Mouse (Mus musculus) kidney, postnatal 4 days (tissue): ENCODE data around the gene Gsg1l2.
A peak's percentile ranks its signal among the peaks of the same experiment; 100 is the strongest.

Source experiments
- DNase-seq, 2 experiments: peaks; one replicate each; pipeline ENCODE4 v3.0.0; 2021; ENCODE audit warnings: mixed read lengths in 2 of 2

Gsg1l2 gene

DNA sequence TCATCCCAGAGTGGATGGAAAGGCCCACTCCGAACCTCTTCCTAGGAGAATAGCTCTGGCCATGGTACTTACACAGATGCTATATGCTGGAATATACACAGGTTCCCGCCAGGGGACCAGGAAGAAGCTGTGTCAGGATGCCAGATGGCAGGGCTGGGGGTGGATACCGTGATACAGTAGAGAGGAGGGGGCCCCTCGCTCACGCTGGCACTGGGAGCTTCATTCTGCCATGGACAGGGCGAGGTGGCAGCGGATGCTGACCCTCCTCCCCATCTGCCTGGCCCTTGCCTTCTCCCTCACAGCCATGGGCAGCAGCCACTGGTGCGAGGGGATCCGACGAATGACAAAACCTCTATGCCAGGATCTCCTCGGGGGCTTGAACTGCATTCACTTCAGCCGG, at the start of gene Gsg1l2:
Gene Gsg1l2, plus strand, starts transcription at position 230 of the 400 bp plus-strand sequence.
- DNase-seq, result no peak

DNA sequence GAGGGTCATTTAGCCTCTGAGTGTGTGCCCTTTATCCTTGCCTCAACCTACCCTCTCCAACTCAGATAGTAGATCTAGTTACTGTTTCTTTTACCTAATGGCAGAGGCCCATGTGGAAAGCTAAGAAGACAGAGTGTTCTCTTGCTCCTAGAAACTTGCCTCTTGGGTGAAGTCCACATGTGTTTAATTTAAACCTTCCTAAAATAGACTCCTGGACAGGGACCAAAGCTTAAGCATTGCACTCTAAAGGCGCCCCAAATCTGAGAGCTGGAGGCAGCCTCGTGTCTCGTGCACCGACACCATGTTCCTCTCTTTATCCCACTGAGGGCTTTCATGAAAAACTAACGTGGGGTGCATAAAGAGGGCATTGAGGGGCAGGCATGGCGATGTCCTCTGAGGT, 47.3 kb upstream of the Gsg1l2 start:
- no peak for DNase-seq

DNA sequence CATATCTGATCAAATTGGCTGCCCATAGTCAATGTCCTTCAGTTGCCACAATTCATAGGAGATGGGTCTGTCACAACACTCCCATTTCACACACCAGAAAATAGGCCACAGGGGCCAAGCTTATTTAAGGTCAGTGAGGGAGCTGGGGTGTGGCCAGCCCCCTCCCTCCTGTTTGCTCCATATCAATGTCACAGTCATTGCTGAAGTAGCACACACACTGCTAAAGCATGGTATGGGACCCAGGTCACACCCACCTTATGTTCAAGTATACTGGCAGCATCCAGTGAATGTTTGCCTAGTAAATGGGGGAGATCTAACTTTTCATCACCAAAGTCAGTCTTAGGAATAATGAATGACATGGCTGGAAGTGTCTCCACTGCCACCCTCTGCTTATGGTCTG, 45.7 kb upstream of the Gsg1l2 start:
- no peak for DNase-seq

DNA sequence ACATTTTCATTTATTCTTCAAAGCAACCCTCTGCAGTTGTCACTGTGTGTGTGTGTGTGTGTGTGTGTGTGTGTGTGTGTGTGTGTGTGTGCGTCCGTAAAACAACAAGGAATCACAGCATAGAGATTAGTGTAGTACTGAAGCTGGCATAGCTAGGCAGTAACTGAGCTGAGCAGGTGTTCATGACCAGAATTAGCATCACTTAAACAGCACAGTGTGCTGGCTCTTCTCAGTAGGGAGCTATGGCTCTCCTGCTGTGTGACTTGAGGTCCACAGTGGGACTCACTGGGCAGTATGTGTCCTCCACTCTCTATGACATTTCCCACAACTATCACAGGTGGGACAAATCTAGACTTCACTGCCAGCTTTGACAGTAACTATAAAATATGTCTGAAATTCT, 43.4 kb upstream of the Gsg1l2 start:
- no peak for DNase-seq

DNA sequence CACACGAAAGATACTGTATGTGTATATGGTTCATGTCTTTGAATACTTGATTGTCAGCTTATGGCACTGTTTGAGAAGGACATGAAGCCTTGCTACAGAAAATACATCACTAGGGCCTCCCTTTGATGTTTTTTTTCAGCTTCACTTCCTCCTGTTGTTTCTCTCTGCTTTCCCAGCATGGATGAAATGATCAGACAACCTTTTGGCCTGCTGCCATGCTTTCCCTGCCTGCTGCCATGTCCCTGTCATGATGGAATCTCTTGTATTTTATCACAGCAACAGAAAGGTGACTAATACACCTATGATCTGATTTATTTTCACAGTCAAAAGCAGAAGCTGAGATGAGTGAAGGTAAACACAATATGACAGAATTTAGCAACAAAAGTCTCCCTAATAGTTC, 40.7 kb upstream of the Gsg1l2 start:
- DNase-seq, result no peak

DNA sequence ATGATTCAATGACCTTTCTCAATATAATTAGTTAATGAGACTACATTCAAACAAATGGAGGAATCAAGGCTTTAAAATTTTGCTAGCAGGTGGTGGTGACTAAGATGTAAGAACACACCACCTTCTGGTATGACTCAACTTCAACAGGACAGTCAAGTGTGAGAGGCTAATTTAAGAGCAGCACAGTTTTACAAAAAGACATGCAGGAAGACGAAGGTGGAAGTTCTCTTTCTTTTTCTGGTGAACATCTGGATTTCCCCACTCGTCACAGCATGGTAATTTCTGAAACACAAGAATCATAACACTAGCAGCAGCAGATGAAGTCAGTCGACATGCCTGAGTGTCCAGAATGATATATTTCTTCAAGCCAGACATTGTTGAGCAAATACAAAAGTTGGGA, 39.8 kb upstream of the Gsg1l2 start:
- no peak for DNase-seq

DNA sequence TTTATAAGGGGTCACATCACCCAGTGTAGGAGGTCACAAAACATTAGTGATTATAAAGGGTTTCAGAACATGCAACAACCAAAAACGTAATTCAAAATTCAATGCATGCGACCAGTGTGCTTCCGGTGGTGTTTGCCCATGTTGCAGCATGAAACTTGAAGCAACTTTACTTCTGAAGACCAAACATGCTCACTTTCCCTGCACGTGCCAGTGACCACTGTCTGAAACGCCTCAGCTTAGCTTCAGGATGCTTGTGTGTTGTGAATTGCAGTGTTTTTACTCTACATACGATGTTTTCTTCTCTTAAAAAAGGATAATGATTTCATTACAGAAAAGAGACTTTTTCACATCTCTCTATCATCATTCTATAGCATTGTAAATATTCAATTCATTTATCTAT, 36.1 kb upstream of the Gsg1l2 start:
- DNase-seq, result no peak

DNA sequence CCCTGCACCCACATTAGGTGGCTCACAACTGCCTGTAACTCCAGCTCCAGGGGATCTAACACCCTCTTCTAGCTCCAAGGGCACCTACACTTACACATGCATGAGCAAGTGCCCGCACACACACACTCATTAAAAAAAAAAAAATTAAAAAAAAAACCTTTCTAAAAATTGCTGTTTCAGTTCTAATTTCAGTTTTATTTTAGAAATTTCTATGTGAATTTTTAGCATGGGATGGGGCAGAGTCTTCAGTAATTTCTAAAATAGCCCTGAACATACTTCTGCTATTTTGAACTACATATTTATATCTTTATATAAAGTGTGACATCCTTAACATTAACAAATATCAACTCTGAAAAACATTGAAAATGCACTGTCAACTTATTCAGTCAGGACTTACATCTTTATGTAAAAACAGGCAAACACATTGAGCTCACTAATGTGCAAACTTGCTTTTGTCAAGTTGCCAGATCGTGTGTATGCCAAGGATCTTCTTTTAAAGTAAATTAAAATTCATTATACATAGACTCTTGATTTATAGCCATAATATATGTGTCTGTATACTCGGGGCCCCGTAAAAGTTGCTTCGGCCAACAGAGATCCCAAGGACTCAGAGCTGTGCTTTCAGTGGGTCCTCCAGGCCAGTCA, 35.4 kb upstream of the Gsg1l2 start:
- no peak for DNase-seq

DNA sequence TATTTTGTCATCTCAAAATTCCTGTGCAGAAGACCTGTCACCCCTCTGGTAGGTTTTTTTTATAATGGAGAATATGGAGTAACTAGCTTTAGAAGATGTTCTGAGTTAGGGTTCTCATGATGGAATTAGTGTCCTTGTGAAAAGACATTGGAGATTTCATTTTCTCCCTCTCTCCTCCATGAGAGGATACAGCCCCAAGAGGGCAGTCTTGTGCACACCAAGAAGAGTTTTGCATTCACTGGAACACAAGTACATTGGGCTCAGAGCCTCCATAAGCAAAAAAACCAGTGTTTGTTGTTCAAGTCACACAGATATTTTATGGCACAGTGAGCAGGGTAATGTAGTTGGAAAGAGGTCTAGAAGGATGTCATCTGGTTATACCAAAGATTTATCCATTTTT, 32.8 kb upstream of the Gsg1l2 start:
- no peak for DNase-seq

DNA sequence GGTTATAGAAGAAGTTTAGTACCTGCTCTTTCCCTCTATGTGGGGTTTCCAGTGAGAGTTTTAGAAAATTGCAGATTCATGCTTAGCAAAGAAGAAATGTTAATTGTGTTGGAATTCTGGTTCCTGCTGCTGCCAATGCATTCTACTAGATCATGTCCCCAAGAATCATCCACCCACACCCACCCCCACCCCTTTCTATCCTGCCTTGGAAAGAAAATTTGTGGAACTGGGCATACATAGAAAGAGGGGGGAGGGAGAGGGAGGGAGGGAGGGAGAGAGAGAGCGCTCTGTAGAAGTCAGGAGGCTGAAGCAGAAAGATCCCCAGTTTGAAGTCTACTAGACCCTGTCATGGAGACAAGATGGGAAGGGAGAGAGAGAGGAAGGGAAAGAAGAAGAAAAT, 18.1 kb upstream of the Gsg1l2 start:
- no peak for DNase-seq

DNA sequence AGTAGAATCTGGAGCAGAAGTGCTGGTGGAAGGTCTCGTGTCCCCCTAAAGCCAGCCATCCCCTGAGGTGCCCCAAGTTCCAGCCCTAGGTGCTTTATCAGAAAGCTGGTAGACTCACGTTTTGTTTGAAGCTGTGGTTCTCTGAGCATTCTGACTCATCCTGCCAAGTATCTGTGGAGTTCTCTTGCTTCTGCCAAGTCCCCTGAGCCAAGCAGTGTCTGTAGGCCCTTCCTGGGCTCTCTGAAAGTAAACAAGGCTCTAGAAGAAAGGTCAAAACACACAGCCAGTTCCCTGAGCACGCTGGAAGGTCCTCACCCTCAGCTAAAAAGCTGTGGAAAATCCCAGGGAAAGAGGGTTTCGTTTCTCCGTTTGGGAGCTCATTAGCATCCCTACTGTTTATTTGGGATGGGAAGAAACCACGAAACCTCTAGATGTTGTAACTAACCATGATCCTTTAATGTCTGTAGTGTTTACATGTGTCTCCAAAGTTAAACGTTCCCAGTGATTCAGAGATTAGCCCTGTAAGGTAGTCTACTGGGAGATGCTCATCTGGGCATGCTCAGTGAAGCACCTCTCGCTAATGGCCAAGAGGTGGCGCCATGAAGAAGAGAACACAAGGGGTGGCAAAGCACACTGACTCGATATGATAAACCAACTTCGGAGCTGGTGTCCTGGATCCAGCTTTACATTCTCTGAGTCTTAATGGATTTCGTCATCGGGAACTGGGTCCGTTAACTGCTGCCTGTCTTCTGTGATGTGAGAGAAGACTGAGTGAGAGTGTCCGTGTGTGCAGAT, 16.8 kb upstream of the Gsg1l2 start:
- DNase-seq, result peak; percentile 5 to 10

DNA sequence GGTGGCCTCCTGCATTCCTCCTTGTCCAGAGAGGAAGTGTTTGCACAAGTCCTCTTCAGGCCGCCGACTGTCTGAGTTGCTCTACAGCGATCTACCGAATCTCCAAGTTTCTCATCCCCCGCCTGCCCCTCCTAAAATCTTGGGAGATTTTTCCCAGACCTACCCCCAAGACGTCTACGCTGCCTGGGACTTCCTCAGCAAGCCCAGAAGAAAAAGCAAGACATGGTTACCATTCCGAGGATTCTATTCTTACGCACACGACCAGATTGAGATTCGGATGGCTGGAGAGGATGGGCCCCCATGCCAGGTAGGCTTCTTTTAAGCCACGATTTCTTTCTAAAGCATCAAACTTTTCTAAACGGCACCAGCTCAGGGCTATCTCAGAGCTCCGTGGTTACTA, 3.4 kb upstream of the Gsg1l2 start, which contains the start of gene Glp2r:
Gene Glp2r, minus strand, starts transcription at position 101 of the 400 bp plus-strand sequence.
- no peak for DNase-seq

DNA sequence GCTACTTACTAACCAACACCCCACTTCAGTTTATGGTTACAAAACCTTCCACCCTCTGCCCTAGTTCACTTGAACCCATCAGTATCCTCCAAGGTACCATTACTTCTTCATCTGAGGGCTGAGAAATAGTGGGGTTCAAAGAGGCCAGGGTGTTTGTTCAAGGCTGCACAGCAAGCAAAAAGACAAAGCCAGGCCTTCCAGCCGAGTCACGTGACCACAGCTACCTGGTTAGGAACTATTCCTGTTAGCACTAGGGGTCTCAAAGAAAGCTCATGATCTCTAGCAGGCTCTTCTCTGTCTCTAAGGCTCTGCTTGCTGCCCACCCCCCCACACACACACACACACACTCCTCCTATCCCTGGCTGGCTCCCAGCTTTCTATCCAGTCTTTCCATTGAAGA, 2.7 kb upstream of the Gsg1l2 start:
- DNase-seq, result no peak

DNA sequence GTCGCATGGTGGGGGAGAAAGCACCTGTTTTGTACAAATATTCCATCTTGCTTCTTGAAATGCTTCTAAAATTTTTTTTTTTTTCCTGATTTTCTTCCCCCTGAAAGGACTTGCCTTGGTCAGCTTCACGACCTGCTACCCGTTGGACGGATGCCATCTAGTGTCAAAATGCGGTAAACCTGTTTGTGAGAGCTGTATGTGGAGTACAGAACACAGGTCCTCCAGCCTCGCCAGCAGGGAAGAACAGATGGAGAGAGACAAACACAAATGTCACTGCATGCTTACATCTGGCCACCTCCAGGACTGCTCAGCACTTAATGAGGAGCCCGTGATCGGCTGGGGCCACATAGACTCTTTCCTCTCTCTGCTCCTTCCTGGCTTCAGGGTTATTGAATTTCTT, 1.8 kb upstream of the Gsg1l2 start:
- DNase-seq, result peak; percentile 57 to 65

DNA sequence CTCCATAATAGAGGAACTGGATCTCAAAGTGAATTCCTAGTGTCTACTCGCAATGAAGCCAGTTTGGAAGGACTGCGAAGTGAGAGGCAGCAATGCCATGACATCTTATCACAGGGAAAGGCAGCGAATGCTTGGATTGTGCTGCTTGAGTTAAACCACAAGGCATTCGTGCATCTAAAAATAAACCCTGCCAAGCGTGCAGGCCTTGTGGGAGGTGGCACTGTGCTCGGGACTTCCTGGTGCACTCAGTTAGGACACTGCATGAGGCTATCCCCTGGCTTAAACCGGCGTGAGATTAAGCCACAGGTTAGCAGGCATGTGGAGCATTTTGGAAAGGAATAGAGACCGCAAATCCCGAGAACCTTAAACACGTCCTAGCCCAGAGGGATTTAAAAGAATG, 15.8 kb downstream of the Gsg1l2 start:
- DNase-seq, result no peak

DNA sequence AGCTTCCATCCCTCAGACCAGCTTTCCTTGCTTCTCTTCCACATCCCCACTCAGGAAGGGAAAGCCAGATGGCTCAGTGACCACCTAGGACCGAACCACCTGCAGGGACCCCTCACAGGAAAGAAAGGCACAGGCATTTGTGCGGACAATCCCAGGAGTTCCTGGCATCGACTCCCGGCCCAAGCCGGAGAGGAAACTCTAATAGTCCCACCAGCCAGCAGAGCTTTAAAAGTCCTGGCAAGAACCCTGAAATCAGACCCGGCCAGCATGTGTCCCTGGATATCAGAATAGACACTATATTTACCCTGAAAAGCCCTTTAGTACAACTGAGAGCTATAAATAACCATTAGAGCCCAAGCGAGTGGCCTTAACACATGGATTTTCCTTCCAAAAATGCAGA, 23.5 kb downstream of the Gsg1l2 start, which contains the start of gene Dhrs7c:
Gene Dhrs7c, plus strand, starts transcription at position 257 of the 400 bp plus-strand sequence.
- DNase-seq, result peak in 1 of 2 experiments; percentile 13

DNA sequence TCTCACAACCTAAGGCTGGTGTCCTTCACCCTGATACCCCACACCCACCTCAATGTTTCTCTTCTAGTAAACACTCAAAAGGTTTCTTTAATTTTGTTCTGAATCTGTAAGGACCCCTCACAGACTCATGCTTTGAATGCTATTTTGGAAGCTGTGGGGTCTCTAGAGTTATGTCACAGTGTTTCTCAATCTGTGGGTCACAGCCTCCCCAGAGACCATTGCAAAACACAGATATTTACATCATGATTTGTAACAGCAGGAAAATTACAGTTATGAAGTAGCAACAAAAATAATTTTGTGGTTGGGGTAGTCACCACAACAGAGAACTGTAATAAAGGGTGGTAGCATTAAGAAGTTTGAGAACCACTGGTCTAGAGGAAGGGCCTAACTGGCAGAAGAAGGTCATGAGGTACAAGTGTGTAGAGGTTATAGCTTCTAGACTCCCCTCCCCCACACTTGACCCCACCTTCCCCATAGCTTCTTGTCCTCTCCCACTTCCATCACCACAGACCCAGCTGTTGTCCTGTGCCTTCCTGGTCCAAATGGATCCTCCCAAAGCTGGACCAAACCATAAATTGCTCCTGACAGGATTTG, 25.8 kb downstream of the Gsg1l2 start:
- no peak for DNase-seq

DNA sequence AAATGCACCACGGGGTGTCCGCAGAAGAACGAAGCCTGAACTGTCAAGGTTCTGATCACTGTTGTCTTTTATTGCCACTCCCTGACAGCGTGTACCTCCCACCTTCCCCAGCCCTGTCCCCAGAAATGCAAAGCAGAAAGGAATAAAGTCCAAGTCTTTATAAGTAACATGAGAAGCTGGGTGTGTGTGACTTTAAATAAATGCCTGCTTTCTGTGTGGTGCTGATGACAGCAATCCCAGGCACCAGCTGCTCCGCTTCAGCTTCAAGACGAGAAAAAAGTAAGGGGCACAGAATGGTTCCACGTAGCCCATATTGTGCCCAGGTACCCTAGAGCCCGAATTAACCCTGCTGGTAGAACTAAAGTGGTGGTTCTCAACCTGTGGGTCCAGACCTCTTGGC, 26.8 kb downstream of the Gsg1l2 start:
- DNase-seq, result peak in 1 of 2 experiments; percentile 10

DNA sequence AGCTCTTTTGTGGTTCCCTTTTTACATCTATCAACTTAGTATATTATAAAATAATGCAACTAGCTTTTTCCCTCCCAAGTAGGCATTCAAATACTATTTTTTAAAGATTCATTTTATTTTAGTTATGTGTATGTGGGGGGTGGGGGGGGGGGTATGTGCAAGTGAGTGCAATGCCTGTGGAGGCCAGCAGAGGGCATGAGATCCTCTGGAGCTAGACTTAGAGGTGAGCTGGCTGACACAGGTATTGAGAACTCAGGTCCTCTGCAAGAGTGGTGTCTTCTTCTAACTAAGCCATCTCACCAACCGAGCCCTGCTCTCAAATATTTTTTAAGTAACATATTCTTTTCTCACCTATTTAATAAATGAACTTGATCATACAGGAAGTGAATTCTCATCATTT, 31.1 kb downstream of the Gsg1l2 start:
- DNase-seq, result no peak

DNA sequence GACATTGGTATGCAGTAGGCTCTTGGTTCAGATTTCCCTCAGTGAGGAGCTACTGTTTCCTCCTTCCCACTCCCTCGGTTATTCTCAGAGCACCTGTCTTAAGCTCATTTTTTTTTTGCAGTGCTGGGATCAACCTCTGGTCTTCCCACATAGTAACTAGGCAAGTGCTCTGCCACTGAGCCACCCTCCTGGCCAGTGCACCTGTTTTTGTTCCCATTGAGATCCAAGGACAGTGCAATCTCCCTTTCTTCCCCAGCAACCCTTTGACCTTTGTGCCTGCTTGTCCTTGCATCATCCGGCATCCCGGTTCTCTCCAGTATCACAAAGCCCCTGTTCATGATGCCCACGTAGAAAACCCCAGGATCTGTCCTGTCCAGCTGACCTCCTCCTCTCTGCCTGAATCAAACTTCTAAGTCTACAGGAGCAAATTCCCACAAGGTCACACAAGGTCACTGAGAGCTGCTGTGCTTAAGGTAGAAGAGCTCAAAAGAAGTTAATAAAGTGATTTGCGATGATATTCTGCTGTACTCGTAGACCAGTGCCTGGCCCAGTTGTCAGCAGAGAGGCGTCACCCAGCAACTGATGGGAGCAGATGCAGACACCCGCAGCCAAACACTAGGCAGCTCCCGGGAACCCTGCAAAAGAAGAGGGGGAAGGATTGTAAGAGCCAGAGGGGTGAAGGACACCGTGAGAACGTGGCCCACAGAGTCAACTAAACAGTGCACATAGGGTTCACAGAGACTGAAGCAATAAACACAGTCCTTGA, 32.6 kb downstream of the Gsg1l2 start:
- no peak for DNase-seq

DNA sequence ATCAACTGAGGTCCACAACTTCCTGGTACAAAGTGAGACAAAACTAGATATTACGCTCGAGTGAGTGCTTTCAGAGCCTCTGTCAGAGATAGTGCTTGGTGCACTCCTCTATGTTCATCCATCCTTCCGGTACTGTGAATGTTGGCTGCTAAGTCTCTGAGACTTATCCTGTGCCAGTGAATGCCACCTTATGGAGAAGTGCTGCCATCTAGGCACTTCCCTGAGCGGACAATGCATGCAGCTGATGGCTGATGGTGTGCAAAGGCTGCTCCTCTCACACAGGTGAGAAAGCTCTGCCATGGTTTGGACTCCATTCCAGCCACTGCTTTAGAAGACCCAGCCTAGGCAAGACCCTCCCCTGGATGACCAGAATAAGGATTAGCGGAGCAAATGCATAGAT, 33.6 kb downstream of the Gsg1l2 start:
- no peak for DNase-seq

DNA sequence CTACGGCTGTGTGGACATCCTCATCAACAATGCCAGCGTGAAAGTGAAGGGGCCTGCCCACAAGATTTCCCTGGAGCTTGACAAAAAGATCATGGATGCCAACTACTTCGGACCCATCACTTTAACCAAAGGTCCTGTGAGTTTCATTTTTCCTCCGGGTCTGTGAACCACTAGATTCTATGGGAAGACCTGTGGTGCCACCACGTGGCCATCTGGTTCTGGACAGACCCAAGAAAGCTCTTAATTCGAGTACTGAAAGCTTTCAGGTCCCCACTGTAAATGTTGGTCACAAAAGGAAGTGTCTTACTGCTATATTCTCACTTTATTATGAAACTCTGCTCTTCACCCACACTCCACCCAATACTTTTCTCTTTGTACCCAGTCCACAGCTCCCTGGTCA, 37.1 kb downstream of the Gsg1l2 start:
- DNase-seq, result peak; percentile 57

DNA sequence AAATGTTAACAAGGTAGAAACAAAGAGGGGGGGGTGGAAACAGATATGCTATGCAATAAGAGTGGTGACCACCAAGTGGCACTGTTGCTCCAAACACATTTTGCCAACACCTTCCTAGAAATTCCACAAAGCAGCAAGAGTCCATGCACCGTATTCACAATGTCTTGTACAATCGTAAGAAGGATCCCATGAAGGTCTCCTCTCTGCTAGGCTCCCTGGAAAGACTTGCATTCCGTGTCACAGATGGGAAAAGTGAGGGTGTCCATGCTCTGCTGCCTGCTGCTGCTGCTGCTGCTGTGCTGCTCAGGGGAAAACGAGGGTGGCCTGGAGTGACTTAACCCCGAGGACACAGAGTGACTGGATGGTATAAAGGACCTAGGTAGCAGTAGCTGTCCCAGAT, 45.2 kb downstream of the Gsg1l2 start:
- DNase-seq, result peak; percentile 72 to 73
